Mouse (Mus musculus): Measurements from ENCODE around the gene Zswim9. TPM values are rescaled to one million over a fixed set of nuclear protein-coding genes. Genes with fewer than 3 reads are reported as not detected.
A peak's percentile ranks its signal among the peaks of the same experiment; 100 is the strongest.
"Not testable (repeated sequence)": the region's sequence is repeated elsewhere in the genome, so short reads cannot be mapped to it uniquely, and the experiment has no call there.

Gene Zswim9
- polyA plus RNA-seq, 1 experiment from 2014 or later, result 18.0 TPM

DNA sequence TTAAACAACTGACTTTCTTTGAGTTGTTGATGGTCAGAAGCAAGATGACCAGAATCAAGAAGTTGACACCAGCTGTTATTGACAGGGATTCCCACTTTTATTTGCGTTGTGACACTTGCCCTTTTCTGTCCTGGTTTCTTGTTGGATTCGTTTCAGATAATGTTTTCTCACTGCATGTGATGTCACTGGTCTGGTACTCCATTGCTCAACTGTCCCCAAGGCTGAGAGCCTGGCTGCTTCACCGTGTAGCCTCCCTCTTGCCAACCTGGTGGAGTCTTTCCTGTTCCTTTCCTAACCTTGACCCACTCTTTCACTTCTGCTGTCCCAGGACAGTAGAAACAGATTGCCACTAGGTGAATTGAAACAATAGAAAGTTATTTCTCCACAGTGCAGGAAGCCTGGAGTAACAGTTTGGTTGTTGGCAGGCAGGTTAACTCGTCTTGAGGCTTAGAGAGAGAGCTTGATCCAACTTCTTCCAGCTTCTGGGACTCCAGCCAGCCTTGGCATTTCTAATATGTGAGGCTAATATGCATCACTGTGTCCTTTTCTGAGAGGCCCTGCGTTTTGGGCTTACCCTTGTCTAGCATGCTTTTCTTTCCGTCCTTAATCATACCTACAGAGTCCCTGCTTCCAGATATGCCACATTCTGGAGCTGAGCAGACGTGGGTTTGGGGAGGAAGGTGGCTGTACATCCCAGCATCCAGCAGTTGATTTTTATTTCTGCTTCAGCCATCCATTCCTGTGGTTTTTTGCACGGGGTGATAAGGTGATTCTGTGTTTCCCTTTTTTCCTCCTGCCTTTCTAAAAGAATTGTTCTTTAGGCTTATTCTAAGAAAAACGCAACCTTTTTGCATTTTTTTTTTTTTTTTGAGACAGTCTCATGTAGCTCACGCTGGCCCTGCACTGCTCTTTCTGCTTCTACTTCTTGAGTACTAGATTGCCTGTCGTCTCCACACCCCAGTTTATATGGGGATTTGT is 15.6 kb upstream of the Zswim9 start:
- Histone ChIP-seq H3K4me2 (no peak overlapping the region), H3K36me3 (replicated peaks) (peaks cover 16% of the 10 kb centered on the region)

GRCm38 (mm10) chr7:13291370-13291769 is 12.8 kb upstream of the Zswim9 start:
- no peak overlapping the region for H3K4me2 ChIP-seq
- H3K27me3 ChIP-seq (replicated peaks), result no peaks in the 10 kb centered on the region
- H3K9me3 ChIP-seq, result no peaks in the 10 kb centered on the region
- no peak overlapping the region for H3K4me3 ChIP-seq
- 97% methylated on average over 2 of the region's 2 CpGs for whole genome bisulfite sequencing
- H3K4me1 ChIP-seq, result no peaks in the 10 kb centered on the region
- peaks cover 14% of the 10 kb centered on the region for H3K36me3 ChIP-seq (replicated peaks)
- H3K9ac ChIP-seq, result no peak overlapping the region
- no peak for ATAC-seq (replicated peaks)
- H3K27ac ChIP-seq, result no peak overlapping the region

More for the DNA sequence above, 15.6 kb upstream of the Zswim9 start:
- 89% methylated on average over 11 of the region's 11 CpGs for WGBS
- Histone ChIP-seq H3K9ac (no peak overlapping the region), H3K9me3 (no peaks in the 10 kb centered on the region), H3K4me1 (no peaks in the 10 kb centered on the region), H3K27ac (no peak overlapping the region), H3K4me3 (no peak overlapping the region), H3K27me3 (replicated peaks) (no peaks in the 10 kb centered on the region)
- no peak for ATAC-seq (replicated peaks)

DNA sequence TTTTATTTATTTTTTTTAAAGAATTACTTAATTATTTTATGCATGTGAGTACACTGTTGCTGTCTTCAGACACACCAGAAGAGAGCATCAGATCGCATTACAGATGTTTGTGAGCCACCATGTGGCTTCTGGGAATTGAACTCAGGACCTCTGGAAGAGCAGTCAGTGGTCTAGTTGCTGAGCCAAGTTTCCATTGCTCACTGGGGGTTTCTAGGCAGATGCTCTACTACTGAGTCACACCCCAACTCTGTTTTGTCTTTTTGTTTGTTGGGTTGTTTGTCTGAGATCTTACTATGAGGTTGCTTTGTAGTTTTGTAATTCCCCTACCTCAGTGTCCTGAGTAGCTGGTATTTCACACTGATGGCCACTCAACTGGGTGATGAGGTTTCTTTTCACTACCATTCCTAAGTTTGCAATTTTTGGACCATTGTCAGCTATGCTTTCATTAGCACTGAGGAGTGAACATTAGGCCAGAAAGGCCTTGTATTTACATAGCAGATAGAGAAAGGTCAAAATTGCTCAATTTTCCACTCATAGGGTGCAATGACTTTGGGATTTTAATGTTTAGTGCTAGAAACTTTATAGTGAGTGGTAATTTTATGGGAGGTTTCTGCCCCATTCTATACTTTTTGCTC is 11.6 kb upstream of the Zswim9 start:
- no peak overlapping the region for H3K4me3 ChIP-seq
- no peaks in the 10 kb centered on the region for H3K27me3 ChIP-seq (replicated peaks)
- H3K36me3 ChIP-seq (replicated peaks), result peaks cover 17% of the 10 kb centered on the region
- H3K4me1 ChIP-seq, result no peaks in the 10 kb centered on the region
- H3K9me3 ChIP-seq, result no peaks in the 10 kb centered on the region
- H3K27ac ChIP-seq, result no peak overlapping the region
- no peak overlapping the region for H3K4me2 ChIP-seq
- no peak for ATAC-seq (replicated peaks)
- 94% methylated on average over 1 of the region's 1 CpGs for WGBS
- H3K9ac ChIP-seq, result no peak overlapping the region

GRCm38 (mm10) chr7:13288621-13289020 is 10.1 kb upstream of the Zswim9 start:
- no peak overlapping the region for H3K4me2 ChIP-seq
- no peaks in the 10 kb centered on the region for H3K4me1 ChIP-seq
- whole genome bisulfite sequencing, result 56% methylated on average over 5 of the region's 5 CpGs
- H3K9me3 ChIP-seq, result no peaks in the 10 kb centered on the region
- no peak overlapping the region for H3K27ac ChIP-seq
- H3K27me3 ChIP-seq (replicated peaks), result no peaks in the 10 kb centered on the region
- H3K36me3 ChIP-seq (replicated peaks), result peaks cover 19% of the 10 kb centered on the region
- H3K9ac ChIP-seq, result no peak overlapping the region
- peak; percentile 78; the same call in 1 of the 2 replicates for ATAC-seq (replicated peaks)
- H3K4me3 ChIP-seq, result no peak overlapping the region

GRCm38 (mm10) chr7:13278957-13279356 is 436 bp upstream of the Zswim9 start:
- WGBS, result 0% methylated on average over 14 of the region's 29 CpGs
- Histone ChIP-seq H3K27ac (peak overlapping the region; percentile 96; the same call in 1 of the 2 replicates), H3K9ac (peak overlapping the region; percentile 86), H3K36me3 (replicated peaks) (peaks cover 27% of the 10 kb centered on the region; the same call in 1 of the 2 replicates), H3K4me3 (peak overlapping the region; percentile 87), H3K4me2 (peak overlapping the region; percentile 78)
- not testable (repeated sequence) for H3K9me3 ChIP-seq; H3K27me3 ChIP-seq (replicated peaks); ATAC-seq (replicated peaks); H3K4me1 ChIP-seq

- Histone ChIP-seq H3K9me3 (no peaks in the 10 kb centered on the region), H3K4me2 (peak overlapping the region; percentile 78), H3K4me3 (peak overlapping the region; percentile 87), H3K27me3 (replicated peaks) (no peaks in the 10 kb centered on the region), H3K36me3 (replicated peaks) (peaks cover 25% of the 10 kb centered on the region; the same call in 1 of the 2 replicates), H3K4me1 (peaks cover 6% of the 10 kb centered on the region), H3K27ac (peak overlapping the region; percentile 96), H3K9ac (peak overlapping the region; percentile 86)
- ATAC-seq (replicated peaks), result peak; percentile 8
- 37% methylated on average over 2 of the region's 2 CpGs for WGBS
These were observed 688 bp downstream of the Zswim9 start for GRCm38 (mm10) chr7:13277833-13278232.

DNA sequence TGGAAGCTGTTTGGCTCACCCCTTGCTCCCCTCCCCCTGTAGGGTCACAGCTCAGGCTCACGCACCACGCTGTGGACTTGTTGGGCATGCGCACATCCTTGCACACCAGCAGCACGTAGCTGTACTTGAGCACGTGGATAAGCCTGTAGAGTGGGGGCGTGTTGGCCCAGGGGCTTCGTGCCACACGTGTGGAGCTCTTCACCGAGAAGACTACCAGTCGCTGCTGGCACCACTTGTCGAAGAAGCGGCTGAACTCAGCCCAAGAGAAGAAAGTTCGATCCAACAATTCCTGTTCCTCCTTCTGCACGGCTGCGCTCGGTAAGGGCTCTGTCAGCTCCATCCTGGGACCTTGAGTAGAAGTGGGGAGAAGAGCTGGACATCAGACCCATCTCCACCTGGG is 1.4 kb downstream of the Zswim9 start, which contains the start of gene Lig1:
Lig1 (plus strand) TSS at position 203 of the 400 bp plus-strand sequence.
- peaks cover 6% of the 10 kb centered on the region for H3K4me1 ChIP-seq
- no peaks in the 10 kb centered on the region for H3K9me3 ChIP-seq
- H3K36me3 ChIP-seq (replicated peaks), result peaks cover 25% of the 10 kb centered on the region; the same call in 1 of the 2 replicates
- H3K4me3 ChIP-seq, result peak within 1 kb of the TSS; percentile 87
- H3K9ac ChIP-seq, result peak within 1 kb of the TSS; percentile 86
- ATAC-seq (replicated peaks), result no peak
- H3K4me2 ChIP-seq, result peak within 1 kb of the TSS; percentile 78
- 99% methylated on average over 16 of the region's 16 CpGs for WGBS
- H3K27ac ChIP-seq, result peak within 1 kb of the TSS; percentile 96
- no peaks in the 10 kb centered on the region for H3K27me3 ChIP-seq (replicated peaks)

DNA sequence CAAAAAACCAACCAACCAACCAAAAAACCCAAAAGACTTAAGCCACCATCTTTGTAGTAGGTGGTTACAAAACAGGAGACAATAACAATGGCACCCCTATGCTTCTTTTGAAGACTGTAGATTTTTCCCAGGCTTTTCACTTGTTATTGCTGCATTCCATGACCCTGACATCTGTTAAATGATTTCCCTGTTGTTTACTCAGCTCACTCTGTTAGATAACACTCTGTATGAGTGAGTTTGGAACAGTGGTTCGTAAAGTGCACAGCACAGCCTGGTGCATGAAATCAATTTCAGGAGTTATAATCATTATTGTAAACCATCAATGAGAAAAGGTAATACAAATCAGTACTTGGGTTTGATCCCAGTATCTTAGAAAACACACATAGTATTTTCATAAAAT is 6.8 kb downstream of the Zswim9 start:
- Histone ChIP-seq H3K9me3 (no peaks in the 10 kb centered on the region), H3K4me3 (no peak overlapping the region), H3K4me1 (no peaks in the 10 kb centered on the region), H3K27ac (no peak overlapping the region), H3K4me2 (no peak overlapping the region), H3K27me3 (replicated peaks) (no peaks in the 10 kb centered on the region), H3K9ac (no peak overlapping the region), H3K36me3 (replicated peaks) (peaks cover 17% of the 10 kb centered on the region; the same call in 1 of the 2 replicates)
- 86% methylated on average over 1 of the region's 1 CpGs for WGBS
- no peak for ATAC-seq (replicated peaks)

GRCm38 (mm10) chr7:13269394-13269793 is 9.1 kb downstream of the Zswim9 start:
- 77% methylated on average over 11 of the region's 11 CpGs for WGBS
- no peak overlapping the region for H3K27ac ChIP-seq
- no peaks in the 10 kb centered on the region; the same call in 1 of the 2 replicates for H3K36me3 ChIP-seq (replicated peaks)
- H3K4me1 ChIP-seq, result no peaks in the 10 kb centered on the region
- H3K9me3 ChIP-seq, result no peaks in the 10 kb centered on the region
- no peak overlapping the region for H3K4me3 ChIP-seq
- no peaks in the 10 kb centered on the region for H3K27me3 ChIP-seq (replicated peaks)
- no peak overlapping the region for H3K9ac ChIP-seq
- no peak overlapping the region for H3K4me2 ChIP-seq
- ATAC-seq (replicated peaks), result no peak

DNA sequence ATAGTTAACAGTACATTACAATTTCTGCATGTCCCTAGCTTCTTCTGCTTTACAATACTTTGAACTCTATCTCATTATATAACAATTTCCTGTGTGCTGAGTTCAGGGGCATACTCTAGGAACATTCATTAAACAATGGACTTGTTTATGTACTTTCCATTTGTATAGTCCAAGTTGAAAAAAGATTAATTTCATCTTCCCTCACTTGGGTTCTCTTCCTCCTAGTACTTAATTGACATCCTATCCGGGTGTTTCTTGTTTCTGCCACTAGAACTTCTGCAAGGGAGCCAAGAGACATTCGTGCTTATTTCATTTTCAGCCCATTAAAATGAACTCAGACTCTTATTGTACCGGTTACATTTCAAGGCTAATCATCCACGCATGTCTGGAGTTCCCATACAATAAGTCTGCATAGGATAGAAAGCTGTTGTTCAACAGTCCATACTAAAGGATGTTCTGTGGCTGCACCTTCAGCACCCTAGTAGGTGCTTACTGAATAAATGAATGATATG is 9.7 kb downstream of the Zswim9 start:
- no peaks in the 10 kb centered on the region for H3K9me3 ChIP-seq
- H3K4me1 ChIP-seq, result no peaks in the 10 kb centered on the region
- no peak for ATAC-seq (replicated peaks)
- no peak overlapping the region for H3K4me2 ChIP-seq
- no peaks in the 10 kb centered on the region for H3K27me3 ChIP-seq (replicated peaks)
- H3K9ac ChIP-seq, result no peak overlapping the region
- no peak overlapping the region for H3K4me3 ChIP-seq
- WGBS, result 94% methylated on average over 4 of the region's 4 CpGs
- no peaks in the 10 kb centered on the region for H3K36me3 ChIP-seq (replicated peaks)
- no peak overlapping the region for H3K27ac ChIP-seq

GRCm38 (mm10) chr7:13264396-13264795 is 14.1 kb downstream of the Zswim9 start:
- no peak for ATAC-seq (replicated peaks)
- Histone ChIP-seq H3K27me3 (replicated peaks) (no peaks in the 10 kb centered on the region), H3K4me2 (no peak overlapping the region), H3K27ac (no peak overlapping the region), H3K9ac (no peak overlapping the region), H3K4me3 (no peak overlapping the region), H3K36me3 (replicated peaks) (no peaks in the 10 kb centered on the region), H3K4me1 (no peaks in the 10 kb centered on the region), H3K9me3 (no peaks in the 10 kb centered on the region)
- WGBS, result 45% methylated on average over 2 of the region's 2 CpGs

DNA sequence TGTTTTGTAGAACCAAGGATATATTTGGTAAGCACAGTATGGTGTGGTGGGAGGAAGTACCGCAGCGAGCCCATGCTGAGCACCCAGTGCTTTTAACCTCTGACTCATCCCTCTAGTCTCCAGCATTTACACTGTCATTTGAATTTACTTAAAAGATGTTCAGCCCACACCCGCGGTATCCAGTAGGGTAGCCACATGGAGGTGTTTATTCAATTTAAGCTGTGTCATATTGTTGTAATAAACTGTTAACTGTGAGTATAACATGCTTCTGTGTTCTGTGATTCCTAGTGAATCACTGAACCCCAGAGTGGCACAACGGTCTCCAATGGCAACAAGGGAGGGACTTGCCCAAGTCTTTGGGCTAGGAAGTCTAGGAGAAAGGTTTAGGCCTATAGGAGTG is 14.7 kb downstream of the Zswim9 start:
- H3K4me1 ChIP-seq, result no peaks in the 10 kb centered on the region
- H3K9ac ChIP-seq, result no peak overlapping the region
- H3K9me3 ChIP-seq, result no peaks in the 10 kb centered on the region
- H3K36me3 ChIP-seq (replicated peaks), result no peaks in the 10 kb centered on the region
- WGBS, result 88% methylated on average over 5 of the region's 5 CpGs
- no peak for ATAC-seq (replicated peaks)
- no peak overlapping the region for H3K4me3 ChIP-seq
- no peak overlapping the region for H3K27ac ChIP-seq
- no peaks in the 10 kb centered on the region for H3K27me3 ChIP-seq (replicated peaks)
- no peak overlapping the region for H3K4me2 ChIP-seq
